Mouse (Mus musculus): ENCODE results near the gene Atp6v1fnb. TPM values are rescaled to one million over a fixed set of nuclear protein-coding genes. Genes with fewer than 3 reads are reported as not detected.
A peak's percentile ranks its signal among the peaks of the same experiment; 100 is the strongest.

Atp6v1fnb gene
- polyA plus RNA-seq, 1 experiment from 2014 or later = not detected

DNA sequence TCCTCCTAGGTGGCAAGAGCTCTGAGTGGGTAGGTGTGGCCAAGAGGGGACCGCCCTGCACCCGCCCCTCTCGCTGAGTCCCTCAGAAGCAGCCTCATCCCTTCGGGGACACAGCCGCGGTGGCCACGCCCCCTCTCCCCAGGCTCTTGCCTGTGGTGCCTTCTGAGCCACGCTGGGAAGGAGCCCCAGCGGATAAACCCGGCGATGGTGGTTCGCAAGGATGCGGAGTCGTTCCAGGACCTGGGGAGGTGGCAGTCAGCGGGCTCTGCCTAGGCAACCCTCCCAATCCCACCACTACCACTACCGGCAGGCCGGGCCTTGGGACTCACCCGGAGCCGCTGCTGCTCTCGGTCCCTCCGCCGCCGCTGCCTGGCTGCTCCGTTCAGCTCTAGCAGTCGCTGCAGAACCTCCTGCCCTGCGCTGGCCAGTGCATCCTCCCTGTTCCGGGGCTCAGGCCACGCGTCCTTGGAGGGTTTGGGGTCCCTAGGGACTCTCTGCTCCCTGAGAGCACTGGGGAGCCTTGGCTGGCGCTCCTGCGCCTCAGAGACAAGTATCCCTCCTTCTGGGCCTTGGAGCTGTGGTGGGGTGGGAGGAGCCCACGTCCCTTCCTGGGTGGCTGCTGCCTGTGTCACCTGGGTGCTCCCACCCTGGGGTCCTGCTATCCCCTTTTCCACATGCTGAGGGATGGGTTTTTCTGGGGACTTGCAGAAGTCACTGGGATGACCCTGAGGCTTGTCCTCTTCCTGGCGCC is 2.9 kb downstream of the Atp6v1fnb start:
- Histone ChIP-seq H3K27ac (ENCODE audit: low read depth, low read length) (no peak overlapping the region), H3K4me2 (replicated peaks; ENCODE audit: low read depth, low read length) (peak overlapping the region; percentile 60), H3K9ac (ENCODE audit: low read depth, low read length) (peak overlapping the region; percentile 28; the same call in 1 of the 2 replicates), H3K36me3 (ENCODE audit: control insufficient read depth, insufficient read depth, low read length) (no peaks in the 10 kb centered on the region), H3K9me3 (ENCODE audit: control insufficient read depth, low read length) (no peaks in the 10 kb centered on the region), H3K4me3 (ENCODE audit: low read depth, low read length) (peak overlapping the region; percentile 36), H3K27me3 (ENCODE audit: control insufficient read depth, insufficient read depth, low read length) (peaks cover 3% of the 10 kb centered on the region; the same call in 1 of the 2 replicates), H3K4me1 (replicated peaks; ENCODE audit: control insufficient read depth, insufficient read depth, low read length) (peaks cover 2% of the 10 kb centered on the region; the same call in 1 of the 2 replicates)
- 3% methylated on average over 33 of the region's 33 CpGs for WGBS
- peak; percentile 92 for ATAC-seq (ENCODE audit: low FRiP score)
- DNase-seq (ENCODE audit: low spot score) = peak; percentile 82

- Histone ChIP-seq H3K4me2 (replicated peaks; ENCODE audit: low read depth, low read length) (no peak overlapping the region), H3K36me3 (ENCODE audit: control insufficient read depth, insufficient read depth, low read length) (no peaks in the 10 kb centered on the region), H3K9me3 (ENCODE audit: control insufficient read depth, low read length) (no peaks in the 10 kb centered on the region), H3K9ac (ENCODE audit: low read depth, low read length) (no peak overlapping the region), H3K27ac (ENCODE audit: low read depth, low read length) (no peak overlapping the region), H3K4me1 (replicated peaks; ENCODE audit: control insufficient read depth, insufficient read depth, low read length) (peaks cover 2% of the 10 kb centered on the region; the same call in 1 of the 2 replicates), H3K27me3 (ENCODE audit: control insufficient read depth, insufficient read depth, low read length) (peaks cover 3% of the 10 kb centered on the region; the same call in 1 of the 2 replicates), H3K4me3 (ENCODE audit: low read depth, low read length) (no peak overlapping the region)
- no peak for ATAC-seq (ENCODE audit: low FRiP score)
- 52% methylated on average over 2 of the region's 2 CpGs for WGBS
- no peak for DNase-seq (ENCODE audit: low spot score)
These were observed 3.5 kb downstream of the Atp6v1fnb start for GRCm38 (mm10) chr6:29474736-29475135.

DNA sequence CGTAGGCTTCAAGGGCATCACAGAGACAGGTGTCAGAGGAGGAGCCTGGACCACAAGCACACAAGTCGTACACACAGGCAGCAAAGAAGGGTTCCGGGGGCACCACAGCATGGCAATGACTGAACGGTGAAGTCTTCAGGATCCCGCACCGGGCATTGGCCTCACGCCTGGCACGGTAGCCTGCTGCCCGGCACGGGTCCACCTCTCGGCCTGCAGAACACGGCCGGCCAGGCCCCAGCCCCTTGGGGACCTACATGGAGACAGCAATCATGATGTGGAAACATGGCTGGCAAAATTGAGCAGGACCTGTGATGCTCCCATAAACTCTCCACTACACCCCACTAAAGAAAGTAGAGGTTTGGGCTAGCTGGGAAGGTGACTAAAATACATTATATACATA is 11.5 kb downstream of the Atp6v1fnb start:
- Histone ChIP-seq H3K36me3 (ENCODE audit: control insufficient read depth, insufficient read depth, low read length) (no peaks in the 10 kb centered on the region), H3K27me3 (ENCODE audit: control insufficient read depth, insufficient read depth, low read length) (peaks cover 2% of the 10 kb centered on the region), H3K4me3 (ENCODE audit: low read depth, low read length) (no peak overlapping the region), H3K4me2 (replicated peaks; ENCODE audit: low read depth, low read length) (no peak overlapping the region), H3K9ac (ENCODE audit: low read depth, low read length) (no peak overlapping the region), H3K9me3 (ENCODE audit: control insufficient read depth, low read length) (no peaks in the 10 kb centered on the region), H3K4me1 (replicated peaks; ENCODE audit: control insufficient read depth, insufficient read depth, low read length) (no peaks in the 10 kb centered on the region), H3K27ac (ENCODE audit: low read depth, low read length) (no peak overlapping the region)
- DNase-seq (ENCODE audit: low spot score) = no peak
- no peak for ATAC-seq (ENCODE audit: low FRiP score)
- 96% methylated on average over 13 of the region's 13 CpGs for WGBS

- DNase-seq (ENCODE audit: low spot score) (peak; percentile 93), ATAC-seq (ENCODE audit: low FRiP score) (peak; percentile 75)
- H3K4me1 ChIP-seq (replicated peaks; ENCODE audit: control insufficient read depth, insufficient read depth, low read length) = no peaks in the 10 kb centered on the region
- H3K4me2 ChIP-seq (replicated peaks; ENCODE audit: low read depth, low read length) = peak overlapping the region; percentile 61
- no peaks in the 10 kb centered on the region for H3K9me3 ChIP-seq (ENCODE audit: control insufficient read depth, low read length)
- H3K27ac ChIP-seq (ENCODE audit: low read depth, low read length) = no peak overlapping the region
- H3K4me3 ChIP-seq (ENCODE audit: low read depth, low read length) = peak overlapping the region; percentile 21
- no peaks in the 10 kb centered on the region for H3K36me3 ChIP-seq (ENCODE audit: control insufficient read depth, insufficient read depth, low read length)
- 5% methylated on average over 26 of the region's 26 CpGs for WGBS
- H3K9ac ChIP-seq (ENCODE audit: low read depth, low read length) = no peak overlapping the region
- peaks cover 2% of the 10 kb centered on the region for H3K27me3 ChIP-seq (ENCODE audit: control insufficient read depth, insufficient read depth, low read length)
These were observed 13.7 kb downstream of the Atp6v1fnb start for GRCm38 (mm10) chr6:29484716-29485559.

GRCm38 (mm10) chr6:29485951-29486350 is 14.7 kb downstream of the Atp6v1fnb start:
- H3K9ac ChIP-seq (ENCODE audit: low read depth, low read length) = no peak overlapping the region
- ATAC-seq (ENCODE audit: low FRiP score) = no peak
- no peaks in the 10 kb centered on the region for H3K9me3 ChIP-seq (ENCODE audit: control insufficient read depth, low read length)
- no peaks in the 10 kb centered on the region for H3K4me1 ChIP-seq (replicated peaks; ENCODE audit: control insufficient read depth, insufficient read depth, low read length)
- H3K27ac ChIP-seq (ENCODE audit: low read depth, low read length) = no peak overlapping the region
- H3K4me2 ChIP-seq (replicated peaks; ENCODE audit: low read depth, low read length) = no peak overlapping the region
- peaks cover 2% of the 10 kb centered on the region for H3K27me3 ChIP-seq (ENCODE audit: control insufficient read depth, insufficient read depth, low read length)
- 46% methylated on average over 2 of the region's 2 CpGs for WGBS
- H3K4me3 ChIP-seq (ENCODE audit: low read depth, low read length) = no peak overlapping the region
- no peaks in the 10 kb centered on the region for H3K36me3 ChIP-seq (ENCODE audit: control insufficient read depth, insufficient read depth, low read length)
- DNase-seq (ENCODE audit: low spot score) = no peak

DNA sequence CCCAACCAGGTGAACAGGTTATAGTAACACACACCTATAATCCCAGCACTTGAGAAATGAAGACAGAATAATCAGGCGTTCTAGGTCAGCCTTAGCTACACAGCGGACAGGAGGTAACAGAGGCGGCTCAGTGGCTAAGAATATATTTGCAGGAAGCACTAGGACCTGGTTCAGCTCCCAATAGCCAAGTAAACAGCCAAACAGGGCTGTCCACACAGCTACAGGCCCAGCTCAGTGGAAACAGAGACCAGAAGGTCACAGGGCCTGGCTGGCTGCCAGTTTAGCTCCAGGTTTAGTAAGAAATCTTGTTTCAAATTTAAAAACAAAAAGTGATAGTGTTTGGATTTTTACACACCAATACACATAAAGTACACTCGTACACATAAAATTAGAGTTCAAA is 22.9 kb downstream of the Atp6v1fnb start:
- Histone ChIP-seq H3K4me3 (ENCODE audit: low read depth, low read length) (no peak overlapping the region), H3K4me2 (replicated peaks; ENCODE audit: low read depth, low read length) (no peak overlapping the region), H3K27ac (ENCODE audit: low read depth, low read length) (no peak overlapping the region), H3K9ac (ENCODE audit: low read depth, low read length) (no peak overlapping the region), H3K27me3 (ENCODE audit: control insufficient read depth, insufficient read depth, low read length) (peaks cover 19% of the 10 kb centered on the region), H3K9me3 (ENCODE audit: control insufficient read depth, low read length) (no peaks in the 10 kb centered on the region), H3K4me1 (replicated peaks; ENCODE audit: control insufficient read depth, insufficient read depth, low read length) (no peaks in the 10 kb centered on the region), H3K36me3 (ENCODE audit: control insufficient read depth, insufficient read depth, low read length) (no peaks in the 10 kb centered on the region)
- no peak for DNase-seq (ENCODE audit: low spot score)
- ATAC-seq (ENCODE audit: low FRiP score) = no peak
- 84% methylated on average over 4 of the region's 4 CpGs for WGBS

GRCm38 (mm10) chr6:29496270-29496669 is 25.0 kb downstream of the Atp6v1fnb start:
- Histone ChIP-seq H3K9ac (ENCODE audit: low read depth, low read length) (no peak overlapping the region), H3K4me3 (ENCODE audit: low read depth, low read length) (no peak overlapping the region), H3K9me3 (ENCODE audit: control insufficient read depth, low read length) (no peaks in the 10 kb centered on the region), H3K36me3 (ENCODE audit: control insufficient read depth, insufficient read depth, low read length) (no peaks in the 10 kb centered on the region), H3K4me1 (replicated peaks; ENCODE audit: control insufficient read depth, insufficient read depth, low read length) (no peaks in the 10 kb centered on the region), H3K27me3 (ENCODE audit: control insufficient read depth, insufficient read depth, low read length) (peaks cover 19% of the 10 kb centered on the region), H3K4me2 (replicated peaks; ENCODE audit: low read depth, low read length) (no peak overlapping the region), H3K27ac (ENCODE audit: low read depth, low read length) (no peak overlapping the region)
- DNase-seq (ENCODE audit: low spot score) (no peak), ATAC-seq (ENCODE audit: low FRiP score) (no peak)
- WGBS = 16% methylated on average over 25 of the region's 25 CpGs

- Histone ChIP-seq H3K36me3 (ENCODE audit: control insufficient read depth, insufficient read depth, low read length) (no peaks in the 10 kb centered on the region), H3K9me3 (ENCODE audit: control insufficient read depth, low read length) (no peaks in the 10 kb centered on the region), H3K9ac (ENCODE audit: low read depth, low read length) (no peak overlapping the region), H3K27ac (ENCODE audit: low read depth, low read length) (no peak overlapping the region), H3K4me3 (ENCODE audit: low read depth, low read length) (no peak overlapping the region), H3K4me1 (replicated peaks; ENCODE audit: control insufficient read depth, insufficient read depth, low read length) (no peaks in the 10 kb centered on the region), H3K27me3 (ENCODE audit: control insufficient read depth, insufficient read depth, low read length) (peaks cover 19% of the 10 kb centered on the region), H3K4me2 (replicated peaks; ENCODE audit: low read depth, low read length) (no peak overlapping the region)
- DNase-seq (ENCODE audit: low spot score) (no peak), ATAC-seq (ENCODE audit: low FRiP score) (no peak)
- 50% methylated on average over 2 of the region's 2 CpGs for WGBS
These were observed 26.6 kb downstream of the Atp6v1fnb start for GRCm38 (mm10) chr6:29497791-29498190.

All from hindbrain, embryonic 11.5 days (tissue).